Mouse (Mus musculus): ENCODE data around the gene Acta1.

Gene Acta1

DNA sequence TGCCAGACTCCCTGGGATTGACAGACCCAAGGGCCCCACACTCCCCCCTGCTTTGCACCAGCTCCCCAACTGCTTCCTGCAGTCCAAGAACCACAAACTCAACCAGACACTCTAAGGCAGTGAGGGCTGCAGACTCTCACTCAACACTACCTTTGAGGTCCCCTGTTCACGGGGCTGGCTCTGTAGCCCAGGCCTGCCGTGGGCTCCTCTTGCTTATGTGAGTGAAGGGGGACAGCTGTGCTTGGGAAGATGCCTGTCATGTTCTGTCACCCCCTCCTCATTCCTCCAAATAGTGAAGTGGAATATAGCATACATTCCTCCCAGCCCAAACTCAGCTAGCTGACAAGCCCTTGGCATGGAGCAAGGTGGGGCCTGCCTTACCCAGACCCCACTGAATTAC lies 12.1 kb downstream of the Acta1 start:
- no peak for DNase-seq

- no peak for DNase-seq
Measured at GRCm38 (mm10) chr8:123880821-123881350, 13.7 kb downstream of the Acta1 start.

GRCm38 (mm10) chr8:123880271-123880670 lies 14.3 kb downstream of the Acta1 start:
- no peak for DNase-seq

DNA sequence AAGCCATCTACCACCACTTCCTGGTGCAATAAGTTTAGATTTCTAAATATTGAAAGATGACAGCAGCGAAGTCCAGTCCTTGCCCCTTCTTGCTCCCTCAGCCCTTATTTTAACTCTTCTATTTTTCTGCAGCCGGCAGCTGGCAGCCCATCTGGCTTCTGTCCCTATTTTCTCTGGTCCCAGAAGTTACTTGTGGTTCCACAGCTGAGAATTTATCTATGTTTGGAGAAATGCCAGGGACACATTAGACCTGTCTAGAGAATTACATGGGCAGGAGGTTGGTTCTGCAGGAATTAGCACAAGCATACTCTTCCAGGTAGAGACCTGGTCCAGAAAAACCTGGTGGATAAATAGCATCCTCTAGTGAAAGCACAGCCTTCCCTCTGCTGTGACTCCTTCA lies 16.7 kb downstream of the Acta1 start:
- DNase-seq: no peak

DNA sequence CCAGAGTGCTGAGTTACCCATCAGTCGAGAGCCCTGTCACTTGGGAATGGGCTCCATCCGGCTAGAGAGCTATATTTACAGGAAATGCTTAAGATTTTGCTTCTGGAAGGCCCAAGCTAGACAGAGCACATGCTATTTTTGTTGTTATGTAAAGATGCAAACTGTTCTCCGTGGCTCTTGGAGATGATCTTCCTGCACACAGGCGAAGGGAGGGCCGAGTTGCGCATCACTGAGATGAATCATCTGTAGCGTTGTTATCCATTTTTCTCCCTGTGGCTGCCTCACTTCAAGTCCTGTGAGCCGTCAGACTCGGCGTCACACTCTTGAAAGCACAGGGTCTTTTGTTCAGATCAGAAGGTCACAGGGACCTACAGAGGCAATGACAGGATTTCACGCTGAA lies 20.2 kb downstream of the Acta1 start:
- no peak for DNase-seq

- DNase-seq: no peak
Measured at GRCm38 (mm10) chr8:123873364-123873763, 21.2 kb downstream of the Acta1 start.

DNA sequence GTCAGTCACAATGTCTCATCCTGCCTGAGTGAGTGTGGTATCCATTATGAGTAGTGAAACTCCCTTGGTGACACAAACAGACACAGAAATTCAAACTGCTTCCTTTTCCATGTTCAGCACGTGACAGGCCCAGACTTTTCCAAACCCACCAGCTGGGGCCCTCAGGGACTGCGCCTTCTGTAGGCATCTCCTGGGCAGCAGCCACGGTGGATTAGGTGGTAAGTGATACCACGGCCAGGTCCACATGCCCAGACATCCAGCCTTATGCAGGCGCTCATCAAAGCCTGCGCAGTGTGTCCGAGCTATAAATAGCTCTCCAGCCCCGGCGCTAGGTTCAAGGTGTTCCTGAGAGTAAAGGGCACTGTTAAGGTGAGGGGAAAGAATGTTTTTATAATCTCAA lies 22.5 kb downstream of the Acta1 start:
- no peak for DNase-seq

- no peak for DNase-seq
Measured at GRCm38 (mm10) chr8:123866971-123867370, 27.6 kb downstream of the Acta1 start.

DNA sequence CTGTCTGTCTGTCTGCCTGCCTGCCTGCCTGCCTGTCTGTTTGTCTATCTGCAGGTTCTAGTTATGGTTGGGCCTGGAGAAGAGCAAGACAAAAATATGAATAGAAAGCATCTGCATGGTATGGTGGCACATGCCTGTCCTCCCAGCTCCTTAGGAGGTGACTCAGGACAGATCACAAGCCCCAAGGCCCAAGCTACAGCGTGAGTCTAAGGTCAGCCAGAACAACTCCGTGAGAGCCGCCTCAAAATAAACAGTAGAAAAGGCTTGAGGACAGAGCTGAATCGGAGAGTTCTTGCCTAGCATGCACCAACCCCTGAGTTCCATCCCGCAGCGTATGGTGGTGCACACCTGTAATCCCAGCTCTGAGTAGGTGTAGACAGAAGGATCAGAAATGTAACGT lies 28.8 kb downstream of the Acta1 start:
- DNase-seq: no peak

DNA sequence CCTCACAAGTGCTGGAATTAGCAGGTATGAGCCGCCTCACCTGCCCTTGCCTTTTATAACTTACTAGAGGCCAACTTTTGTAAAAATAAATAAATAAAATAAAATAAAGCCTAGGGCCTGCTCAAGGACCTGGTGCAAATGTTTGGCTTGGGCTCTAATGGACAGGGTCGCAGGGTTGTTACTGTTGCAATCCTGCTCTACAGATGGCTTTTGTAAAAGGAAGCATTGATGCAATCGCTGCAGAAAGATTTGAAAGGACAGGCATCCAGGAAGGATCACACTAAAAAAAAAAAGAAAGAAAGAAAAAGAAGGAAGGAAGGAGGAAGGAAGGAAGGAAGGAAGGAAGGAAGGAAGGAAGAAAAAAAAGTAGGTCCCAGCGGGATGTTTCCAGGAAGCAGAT lies 34.2 kb downstream of the Acta1 start:
- no peak for DNase-seq

- no peak for DNase-seq
Measured at GRCm38 (mm10) chr8:123859648-123860259, 34.8 kb downstream of the Acta1 start, which contains the start of gene Ccsap. TSS of gene Ccsap (minus strand) at chr8:123860209.

GRCm38 (mm10) chr8:123858941-123859647 lies 35.5 kb downstream of the Acta1 start:
- peak; percentile 89 for DNase-seq

DNA sequence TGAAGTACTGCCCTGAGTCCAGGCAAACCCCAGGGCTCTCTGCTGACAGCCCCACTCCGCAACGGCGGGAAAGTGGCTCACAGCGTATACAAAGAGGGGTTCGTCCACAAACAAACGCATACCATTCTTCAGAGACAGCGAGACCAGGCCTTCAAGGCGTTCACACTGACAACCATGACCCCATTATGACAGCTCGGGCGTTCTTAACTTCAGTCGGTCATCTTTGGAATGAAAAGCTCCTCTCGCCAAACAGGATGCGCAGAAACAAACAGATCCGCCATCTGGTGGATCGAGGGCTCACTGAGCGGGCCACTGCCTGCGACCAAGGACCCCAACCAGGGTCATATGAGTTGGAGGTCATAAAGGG lies 36.0 kb downstream of the Acta1 start:
- no peak for DNase-seq

GRCm38 (mm10) chr8:123857361-123857760 lies 37.2 kb downstream of the Acta1 start:
- DNase-seq: no peak

DNA sequence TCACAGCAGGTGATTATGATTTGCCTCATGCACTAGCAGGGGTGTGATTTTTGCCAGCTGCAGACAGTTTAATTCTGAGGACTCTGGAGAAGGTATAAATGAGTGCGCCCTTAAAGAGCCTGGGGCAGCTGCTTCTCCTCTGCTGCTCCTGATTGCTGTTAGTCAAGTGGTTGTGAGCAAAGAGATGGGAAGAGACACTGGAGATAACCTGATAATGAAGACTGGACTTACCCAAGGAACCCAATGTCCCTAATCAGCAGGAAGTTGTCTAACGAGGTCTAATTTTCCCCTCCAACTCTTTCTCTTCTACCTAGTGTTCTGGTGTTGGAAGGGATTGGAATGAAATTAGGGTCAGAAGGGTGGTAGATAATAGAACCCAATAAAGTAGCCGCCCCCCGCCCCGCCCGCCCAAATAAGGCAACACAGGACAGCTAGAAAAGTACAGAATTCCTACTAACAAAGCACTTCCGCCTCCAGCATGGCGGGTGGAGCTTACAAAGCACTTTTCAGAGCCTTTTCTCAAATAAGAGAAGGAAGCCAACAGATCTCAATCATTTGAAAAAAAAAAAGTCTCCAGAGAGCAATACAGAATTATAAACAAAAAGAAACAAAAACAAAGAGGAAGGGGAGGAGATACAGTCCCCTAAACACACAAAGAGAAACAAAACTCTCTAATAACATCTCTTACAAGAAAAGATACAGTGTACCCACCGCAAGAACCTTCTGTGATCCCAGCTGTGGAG lies 39.6 kb downstream of the Acta1 start:
- no peak for DNase-seq

GRCm38 (mm10) chr8:123854252-123854651 lies 40.3 kb downstream of the Acta1 start:
- DNase-seq: no peak

- DNase-seq: no peak
Measured at GRCm38 (mm10) chr8:123851590-123851989, 43.0 kb downstream of the Acta1 start.

DNA sequence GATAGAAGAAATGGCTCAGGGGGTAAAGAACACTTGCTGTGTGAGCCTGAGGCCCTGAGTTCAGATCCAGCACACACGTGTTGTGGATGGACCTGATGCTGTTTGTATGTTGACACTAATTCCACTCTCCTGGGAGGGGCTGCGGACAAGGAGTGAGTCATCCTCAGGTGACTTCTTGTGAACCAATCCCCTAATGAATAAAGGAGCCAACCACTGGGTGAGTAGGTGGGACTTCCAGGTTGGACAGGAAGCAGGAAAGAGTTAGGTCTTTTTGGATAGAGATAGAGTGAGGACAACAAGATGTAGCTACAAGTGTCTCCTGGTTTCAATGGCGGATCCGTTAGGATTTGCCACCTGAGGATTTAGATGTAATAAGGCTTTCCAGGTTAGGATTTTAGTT lies 45.2 kb downstream of the Acta1 start:
- DNase-seq: no peak

GRCm38 (mm10) chr8:123847546-123847945 lies 47.0 kb downstream of the Acta1 start:
- no peak for DNase-seq

DNA sequence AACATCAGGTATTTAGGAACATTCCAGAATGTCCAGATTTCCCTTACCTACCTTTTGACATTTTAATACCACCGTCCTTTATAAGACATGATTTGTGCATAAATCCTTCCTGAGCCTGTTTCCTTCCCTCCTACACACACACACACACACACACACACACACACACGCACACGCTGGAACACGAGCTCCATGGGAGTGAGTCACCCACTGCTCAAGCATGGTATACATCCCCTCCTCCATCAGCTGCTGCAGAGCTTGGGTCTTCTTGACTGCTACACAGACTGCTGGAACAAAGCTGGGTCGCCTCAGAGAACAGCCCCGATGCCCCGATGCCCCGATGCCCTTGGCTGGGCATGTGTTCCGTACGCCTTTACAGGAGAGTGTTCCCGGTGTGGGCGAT lies 48.0 kb downstream of the Acta1 start:
- DNase-seq: no peak

- no peak for DNase-seq
Measured at GRCm38 (mm10) chr8:123845991-123846390, 48.6 kb downstream of the Acta1 start.

DNA sequence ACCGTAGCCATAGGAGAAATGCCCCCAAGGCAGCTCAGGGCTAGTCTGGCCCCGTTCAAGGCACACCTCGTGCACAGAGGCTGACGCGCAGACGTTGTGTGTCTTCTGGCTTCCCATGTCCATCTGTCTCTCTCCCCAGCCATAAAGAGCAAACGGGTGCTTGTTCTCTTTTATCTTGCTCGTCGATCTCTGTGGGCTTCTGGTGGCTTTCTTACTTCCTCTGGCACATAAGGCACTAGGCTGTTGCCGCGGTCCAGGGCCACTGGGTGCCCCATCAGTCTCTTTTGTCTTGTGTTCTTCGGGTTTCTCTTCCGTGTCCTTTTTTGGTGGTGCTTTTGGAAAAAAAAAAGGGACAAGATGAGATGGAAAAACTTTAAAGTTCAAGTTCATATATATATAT lies 49.4 kb downstream of the Acta1 start:
- DNase-seq: no peak

DNA sequence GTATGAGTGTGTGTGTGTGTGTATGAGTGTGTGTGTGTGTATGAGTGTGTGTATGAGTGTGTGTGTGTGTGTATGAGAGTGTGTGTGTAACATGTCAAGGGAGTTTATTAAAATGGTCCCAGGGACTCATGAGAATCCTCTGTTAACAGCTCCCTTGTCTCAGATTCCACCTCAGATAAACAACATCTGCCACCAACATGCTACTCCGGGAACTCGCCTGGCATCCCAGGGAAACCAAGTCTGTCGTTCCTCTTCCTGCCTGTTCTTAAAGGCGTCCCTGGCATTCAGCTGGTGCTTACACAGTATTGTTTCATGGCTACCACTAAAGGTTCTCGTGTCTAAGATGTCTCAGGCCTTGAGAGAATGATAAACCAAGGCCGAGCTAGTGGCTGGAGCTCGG lies 50.2 kb downstream of the Acta1 start:
- DNase-seq: no peak

GRCm38 (mm10) chr8:123842086-123842485 lies 52.5 kb downstream of the Acta1 start:
- no peak for DNase-seq

Data from kidney, adult 9 months (tissue).